Mouse (Mus musculus) NIH3T3 (cell line): ENCODE results near the gene Rnf222.
A peak's percentile ranks its signal among the peaks of the same experiment; 100 is the strongest.

Experiments
- DNase-seq: peaks from one replicate; pipeline ENCODE4 v3.0.0-alpha.2; 2012; ENCODE audit warnings: low read depth

Rnf222 gene

DNA sequence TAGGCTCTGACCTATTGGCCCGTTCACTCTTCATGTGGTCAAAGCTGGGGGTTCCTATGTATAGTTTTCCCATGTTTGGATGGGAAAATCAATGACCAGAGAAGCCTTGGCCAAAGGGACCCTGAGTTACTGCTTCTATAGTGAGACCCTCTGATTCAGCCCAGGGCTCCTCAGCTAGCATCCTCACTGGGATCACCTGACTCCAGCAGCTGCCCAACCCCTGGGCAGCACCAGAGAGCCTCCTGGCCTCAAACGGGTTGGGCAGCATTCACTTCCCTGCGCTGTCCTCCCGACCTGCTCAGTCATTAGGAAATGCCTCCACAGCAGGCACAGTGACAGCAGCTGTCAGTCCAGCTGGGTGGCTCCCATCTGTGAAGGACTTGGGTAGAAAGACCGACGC is at the start of gene Rnf222:
TSS of gene Rnf222 (plus strand) at position 301 of the 400 bp plus-strand sequence.
- no peak for DNase-seq

DNA sequence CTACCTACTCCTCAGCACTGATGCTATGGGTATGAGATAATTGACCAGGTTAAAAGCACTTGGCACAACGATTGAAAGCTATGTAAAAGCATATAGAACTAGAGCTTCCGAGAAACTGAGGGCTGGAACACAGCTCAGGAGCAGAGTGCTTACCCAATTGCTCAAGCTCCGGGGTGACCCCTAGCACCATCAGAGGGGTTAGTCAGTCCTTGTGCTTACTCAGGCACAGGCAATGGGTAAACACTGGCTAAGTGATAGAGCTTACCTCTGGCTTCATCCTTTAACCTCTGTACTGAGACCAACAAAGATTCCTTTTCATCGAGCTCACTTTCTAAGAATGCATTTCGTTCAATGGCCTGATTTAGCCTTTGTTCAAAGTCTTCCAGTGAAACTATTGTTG is 48.7 kb upstream of the Rnf222 start:
- DNase-seq: no peak

GRCm38 (mm10) chr11:68850862-68851261 is 37.5 kb upstream of the Rnf222 start:
- DNase-seq: no peak

- no peak for DNase-seq
Observed at GRCm38 (mm10) chr11:68851644-68852485, 36.5 kb upstream of the Rnf222 start.

DNA sequence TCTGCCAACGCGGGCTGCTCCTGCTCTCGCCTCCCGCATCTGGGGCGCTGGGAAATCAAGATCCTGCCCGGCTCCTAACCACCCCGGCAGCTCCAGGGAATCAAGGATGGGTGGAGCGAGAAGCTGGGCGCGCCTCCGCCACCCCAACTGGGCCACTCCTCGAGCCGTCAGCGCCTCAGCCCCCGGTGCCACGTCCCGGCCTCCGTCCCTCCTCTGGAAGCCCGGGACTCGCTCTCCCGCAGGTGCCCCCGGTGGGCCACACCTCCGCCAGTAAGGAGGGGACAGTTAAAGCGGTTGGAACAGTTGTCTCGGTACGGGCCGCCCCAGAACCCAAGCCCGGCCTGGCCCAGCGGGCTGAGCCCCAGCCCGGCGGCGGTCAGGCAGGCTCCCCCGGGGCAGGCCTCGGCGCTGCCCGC is 35.9 kb upstream of the Rnf222 start:
- DNase-seq: peak; percentile 86

- DNase-seq: peak; percentile 100
Observed at GRCm38 (mm10) chr11:68852932-68853409, 35.4 kb upstream of the Rnf222 start.

- DNase-seq: peak; percentile 57
Observed at GRCm38 (mm10) chr11:68853611-68854401, 34.5 kb upstream of the Rnf222 start.

GRCm38 (mm10) chr11:68854621-68855020 is 33.7 kb upstream of the Rnf222 start:
- DNase-seq: no peak

- DNase-seq: no peak
Observed at GRCm38 (mm10) chr11:68857329-68857728, 31.0 kb upstream of the Rnf222 start.

DNA sequence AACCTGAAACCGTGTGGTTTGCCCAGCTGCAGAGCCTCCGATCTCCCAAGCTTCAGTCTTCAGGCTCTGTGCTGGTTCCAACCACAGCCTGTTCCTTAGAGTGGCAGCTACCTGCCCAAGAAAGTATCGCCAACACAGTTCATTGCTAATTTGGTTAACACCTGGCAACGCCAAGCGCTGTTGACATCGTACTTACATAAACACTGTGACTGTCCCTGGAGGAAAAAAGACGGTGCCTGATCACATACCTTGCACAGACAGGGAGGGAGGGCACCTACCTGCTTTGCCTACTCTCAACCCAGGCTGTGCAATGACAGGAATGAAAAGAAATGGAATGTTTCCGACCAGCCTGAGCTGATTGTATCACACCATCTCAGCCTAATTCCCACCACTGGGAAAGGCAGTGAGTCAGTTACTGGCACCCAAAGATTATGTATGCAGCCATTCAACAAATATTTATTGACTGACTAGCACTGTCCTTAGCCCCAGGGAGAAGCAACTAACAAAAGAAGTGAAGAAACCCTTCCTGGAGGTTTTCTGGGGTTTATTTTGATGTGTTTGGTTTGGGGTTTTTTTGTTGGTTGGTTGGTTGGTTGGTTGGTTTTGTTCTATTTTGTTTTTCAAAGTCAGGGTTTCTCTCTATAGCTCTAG is 28.3 kb upstream of the Rnf222 start:
- peak; percentile 38 for DNase-seq

GRCm38 (mm10) chr11:68862260-68862659 is 26.1 kb upstream of the Rnf222 start:
- DNase-seq: no peak

- DNase-seq: no peak
Observed at GRCm38 (mm10) chr11:68863631-68864091, 24.7 kb upstream of the Rnf222 start.

GRCm38 (mm10) chr11:68864544-68865189 is 23.7 kb upstream of the Rnf222 start:
- DNase-seq: peak; percentile 70

DNA sequence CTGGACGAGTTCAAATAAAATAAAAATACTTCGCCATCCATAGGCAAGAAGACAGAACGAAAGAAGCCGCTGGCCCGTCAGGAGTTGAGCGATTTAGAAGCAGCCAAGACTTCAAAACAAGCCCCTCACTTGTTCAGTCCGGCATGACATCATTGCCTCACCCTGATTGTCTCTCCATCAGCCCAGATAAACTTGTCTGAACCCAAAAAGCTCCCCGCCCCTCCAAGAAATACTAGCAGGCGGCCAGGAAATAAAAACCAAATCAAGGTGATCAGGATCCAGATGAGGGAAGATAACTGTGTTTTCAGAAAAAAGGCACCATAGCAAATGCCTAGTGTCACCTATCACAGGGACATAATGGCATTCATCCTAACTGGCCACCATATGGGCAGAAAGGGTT is 17.1 kb upstream of the Rnf222 start:
- DNase-seq: no peak

GRCm38 (mm10) chr11:68871748-68872147 is 16.6 kb upstream of the Rnf222 start, which contains the start of gene Ndel1:
Gene Ndel1, minus strand, starts transcription at chr11:68871858.
- peak; percentile 83 for DNase-seq

- peak; percentile 89 for DNase-seq
Observed at GRCm38 (mm10) chr11:68874841-68875240, 13.5 kb upstream of the Rnf222 start.

GRCm38 (mm10) chr11:68878811-68879210 is 9.5 kb upstream of the Rnf222 start:
- DNase-seq: no peak

- DNase-seq: no peak
Observed at GRCm38 (mm10) chr11:68882107-68882506, 6.2 kb upstream of the Rnf222 start.

DNA sequence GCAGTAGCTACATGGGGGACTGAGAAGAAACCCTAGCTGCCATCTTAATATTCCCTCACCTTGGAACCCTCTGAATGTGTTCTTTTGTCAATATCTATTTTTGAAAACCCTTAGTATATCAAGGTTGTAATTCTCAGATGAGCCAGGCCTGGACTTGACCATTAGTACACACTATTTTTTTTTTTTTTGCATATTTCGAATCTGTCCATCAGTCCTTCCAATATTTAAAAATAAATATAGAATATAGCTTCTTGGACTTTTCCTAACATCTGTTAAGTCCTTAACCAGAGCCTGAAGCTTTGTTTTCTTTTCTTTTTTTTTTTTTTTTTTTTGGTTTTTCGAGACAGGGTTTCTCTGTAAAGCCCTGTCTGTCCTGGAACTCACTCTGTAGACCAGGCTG is 4.5 kb upstream of the Rnf222 start:
- no peak for DNase-seq

DNA sequence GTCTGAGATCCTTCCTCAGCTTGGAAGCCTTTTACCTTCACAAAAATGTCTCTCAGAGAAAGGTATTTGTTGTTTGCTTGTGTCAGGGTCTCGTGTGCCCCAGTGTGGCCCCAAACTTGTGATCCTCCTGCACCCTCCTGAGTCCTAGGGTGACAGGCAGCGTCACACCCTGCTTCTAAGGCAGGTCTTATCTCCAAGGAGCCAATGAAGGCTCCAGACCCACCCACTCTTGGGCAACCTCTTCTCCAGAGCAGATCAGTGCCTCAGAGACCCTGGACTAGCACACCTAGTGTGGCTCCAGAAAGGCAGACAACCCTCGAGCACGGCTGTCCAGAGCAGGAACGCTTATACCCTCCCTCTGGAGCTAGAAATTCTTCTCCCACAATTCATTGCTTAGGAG is 4.0 kb upstream of the Rnf222 start:
- DNase-seq: no peak

- no peak for DNase-seq
Observed at GRCm38 (mm10) chr11:68886091-68886490, 2.3 kb upstream of the Rnf222 start.

DNA sequence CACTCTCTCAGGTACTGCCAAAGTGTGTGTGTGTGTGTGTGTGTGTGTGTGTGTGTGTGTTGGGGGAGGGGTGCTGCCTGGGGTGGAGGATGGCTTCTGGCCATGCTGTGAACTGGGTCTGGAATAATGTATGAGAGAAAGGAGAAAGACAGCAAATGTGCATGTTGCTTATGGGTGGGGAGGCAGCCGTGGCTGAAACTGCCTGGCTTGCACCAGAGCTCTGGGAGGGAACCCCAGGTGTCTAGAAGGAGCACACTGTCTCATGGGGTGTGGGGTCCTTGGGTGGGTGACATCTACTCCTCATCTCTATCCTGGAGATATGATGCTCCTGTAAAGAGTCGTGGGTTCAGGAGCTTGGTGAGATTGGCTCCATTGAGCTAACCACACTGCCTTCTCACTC is 300 bp downstream of the Rnf222 start:
- DNase-seq: no peak
